Mouse (Mus musculus): ENCODE measurements around the gene Vwa7. TPM values are rescaled to one million over a fixed set of nuclear protein-coding genes. Genes with fewer than 3 reads are reported as not detected.

Vwa7 gene
- total and polyA plus RNA-seq, 3 experiments = 9.8 to 10.4 TPM; not detected in 1

DNA sequence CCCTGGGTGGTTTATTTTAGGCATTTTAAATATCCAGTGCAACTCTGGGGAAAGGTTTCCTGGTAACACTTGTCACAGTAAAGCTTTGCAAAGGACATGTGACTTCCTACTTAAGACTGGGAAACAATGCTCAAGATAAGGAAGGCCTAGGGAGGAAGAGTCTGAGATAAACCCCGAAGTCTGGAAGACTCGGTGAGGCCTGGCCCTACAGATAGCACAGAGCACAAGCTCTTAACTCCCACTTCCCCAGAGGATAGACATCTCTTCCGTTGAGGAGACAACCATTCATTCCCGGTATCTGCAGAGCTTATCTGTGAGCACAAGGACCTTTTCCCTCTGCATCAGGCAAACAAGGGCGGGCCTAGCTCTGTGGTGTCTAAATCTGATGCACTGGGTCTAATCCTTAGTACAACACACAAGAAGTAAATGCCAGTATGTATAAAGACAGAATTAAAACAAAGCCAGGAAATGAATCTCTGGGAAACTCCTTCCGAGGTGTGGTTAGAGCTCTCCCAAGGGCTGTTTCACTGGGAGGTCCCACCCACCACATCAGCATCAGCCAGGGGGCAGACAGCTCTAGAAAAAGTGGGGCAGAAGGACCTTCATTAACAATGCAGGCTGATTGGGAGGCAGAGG is 5.6 kb downstream of the Vwa7 start (continued):
- TF ChIP-seq TBP (IDR thresholded peaks at IDR 0.05; ENCODE audit: low read depth, low read length) (peak; percentile 73), POLR2AphosphoS2 (IDR thresholded peaks at IDR 0.05; ENCODE audit: low read length) (peak; percentile 82), ZNF384 (IDR thresholded peaks at IDR 0.05; ENCODE audit: low read depth, low read length) (0 out of 2 replicates have a peak, but pooled peaks have one; percentile 17), SMC3 (IDR thresholded peaks at IDR 0.05; ENCODE audit: low read depth, low read length) (peak; percentile 24; the same call in 1 of the 2 replicates)

DNA sequence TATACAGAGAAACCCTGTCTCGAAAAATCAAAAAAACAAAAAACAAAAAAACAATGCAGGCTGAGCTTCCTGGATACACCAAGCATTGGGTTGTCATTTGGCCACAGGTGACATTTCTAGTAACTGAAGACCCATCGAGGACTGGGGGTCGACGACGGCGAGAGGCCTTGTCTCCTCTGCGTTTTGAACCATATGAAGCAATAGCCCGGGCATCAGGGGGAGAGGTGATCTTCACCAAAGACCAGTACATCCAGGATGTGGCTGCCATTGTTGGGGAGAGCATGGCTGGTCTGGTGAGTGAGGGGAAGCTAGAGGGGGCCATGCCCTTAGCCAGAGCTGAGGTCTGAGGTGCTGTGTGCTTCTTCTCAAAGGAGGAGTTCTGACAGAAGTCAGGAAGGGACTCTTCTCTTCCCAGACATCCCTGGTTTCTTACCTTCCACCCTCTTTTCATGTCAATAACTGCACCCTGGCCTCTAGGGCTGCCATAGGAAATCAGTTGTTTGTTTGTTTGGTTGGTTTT is 6.2 kb downstream of the Vwa7 start:
- H3K9ac ChIP-seq (ENCODE audit: control insufficient read depth, low read depth, low read length, poor library complexity, severe bottlenecking) = peak overlapping the region; percentile 77
- H3K27ac ChIP-seq (ENCODE audit: control insufficient read depth, low read depth, low read length) = peak overlapping the region; percentile 96
- peaks cover 14 to 54% of the 10 kb centered on the region in 2 experiments; a peak in 3 of 4 replicates for H3K4me1 ChIP-seq (ENCODE audit: control insufficient read depth in 1 of 2, insufficient read depth in 2 of 2, low read length in 2 of 2)
- DNase-seq (ENCODE audit: low read depth, low spot score) = peak; percentile 58
- H3K36me3 ChIP-seq (ENCODE audit: control insufficient read depth in 1 of 2, insufficient read depth in 2 of 2, low read length in 2 of 2) = peaks cover 0 to 42% of the 10 kb centered on the region in 2 experiments; a peak in 2 of 4 replicates
- peak overlapping the region; percentile 54 to 66 for H3K4me3 ChIP-seq (ENCODE audit: control insufficient read depth in 1 of 2, insufficient read depth in 1 of 2, low read depth in 2 of 2, low read length in 2 of 2)
- no peaks in the 10 kb centered on the region for H3K9me3 ChIP-seq (replicated peaks; ENCODE audit: insufficient read depth, low read length)
- H3K27me3 ChIP-seq (ENCODE audit: control insufficient read depth in 1 of 2, insufficient read depth in 2 of 2, low read length in 2 of 2) = no peaks in the 10 kb centered on the region
- peaks cover 38% of the 10 kb centered on the region for H3K79me2 ChIP-seq (ENCODE audit: control insufficient read depth, insufficient read depth, low read length, poor library complexity)
- TF ChIP-seq JUND (IDR thresholded peaks at IDR 0.05; ENCODE audit: low read depth, low read length) (no peak), CHD1 (IDR thresholded peaks at IDR 0.05; ENCODE audit: low read depth, low read length) (peak; percentile 54), HCFC1 (IDR thresholded peaks at IDR 0.05; ENCODE audit: low read depth, low read length) (no peak), RAD21 (IDR thresholded peaks at IDR 0.05; ENCODE audit: low read depth, low read length) (no peak), TCF12 (IDR thresholded peaks at IDR 0.05; ENCODE audit: low read depth, low read length) (no peak), ETS1 (IDR thresholded peaks at IDR 0.05; ENCODE audit: low read depth, low read length) (no peak), MYC (IDR thresholded peaks at IDR 0.05; ENCODE audit: low read depth, low read length) (0 out of 2 replicates have a peak, but pooled peaks have one; percentile 10), KAT2A (conservative IDR thresholded peaks at IDR 0.05; ENCODE audit: low read depth, low read length) (no peak), POLR2A (IDR thresholded peaks at IDR 0.05; ENCODE audit: control insufficient read depth in 1 of 2, insufficient read depth in 1 of 2, low read depth in 1 of 2, low read length in 2 of 2, poor library complexity in 1 of 2) (peak in 1 of 2 experiments; percentile 33; a peak in 1 of 4 replicates), MAZ (IDR thresholded peaks at IDR 0.05; ENCODE audit: low read depth, low read length) (no peak), ZKSCAN1 (IDR thresholded peaks at IDR 0.05; ENCODE audit: low read depth, low read length) (no peak), BHLHE40 (IDR thresholded peaks at IDR 0.05; ENCODE audit: borderline replicate concordance, low read depth, low read length) (no peak), USF1 (IDR thresholded peaks at IDR 0.05; ENCODE audit: low read depth, low read length) (no peak), CTCF (IDR thresholded peaks at IDR 0.05 in 2 of 3, conservative IDR thresholded peaks at IDR 0.05 in 1 of 3; ENCODE audit: control insufficient read depth in 1 of 3, insufficient read depth in 1 of 3, low read depth in 2 of 3, low read length in 3 of 3, poor library complexity in 1 of 3, severe bottlenecking in 1 of 3) (no peak), UBTF (IDR thresholded peaks at IDR 0.05; ENCODE audit: borderline replicate concordance, insufficient read depth, low read depth, low read length) (no peak), MXI1 (IDR thresholded peaks at IDR 0.05; ENCODE audit: low read depth, low read length) (no peak; the same call in 1 of the 2 replicates), TAL1 (IDR thresholded peaks at IDR 0.05; ENCODE audit: low read length) (no peak)

Measured in MEL (cell line).